In the genomic region with DNA sequence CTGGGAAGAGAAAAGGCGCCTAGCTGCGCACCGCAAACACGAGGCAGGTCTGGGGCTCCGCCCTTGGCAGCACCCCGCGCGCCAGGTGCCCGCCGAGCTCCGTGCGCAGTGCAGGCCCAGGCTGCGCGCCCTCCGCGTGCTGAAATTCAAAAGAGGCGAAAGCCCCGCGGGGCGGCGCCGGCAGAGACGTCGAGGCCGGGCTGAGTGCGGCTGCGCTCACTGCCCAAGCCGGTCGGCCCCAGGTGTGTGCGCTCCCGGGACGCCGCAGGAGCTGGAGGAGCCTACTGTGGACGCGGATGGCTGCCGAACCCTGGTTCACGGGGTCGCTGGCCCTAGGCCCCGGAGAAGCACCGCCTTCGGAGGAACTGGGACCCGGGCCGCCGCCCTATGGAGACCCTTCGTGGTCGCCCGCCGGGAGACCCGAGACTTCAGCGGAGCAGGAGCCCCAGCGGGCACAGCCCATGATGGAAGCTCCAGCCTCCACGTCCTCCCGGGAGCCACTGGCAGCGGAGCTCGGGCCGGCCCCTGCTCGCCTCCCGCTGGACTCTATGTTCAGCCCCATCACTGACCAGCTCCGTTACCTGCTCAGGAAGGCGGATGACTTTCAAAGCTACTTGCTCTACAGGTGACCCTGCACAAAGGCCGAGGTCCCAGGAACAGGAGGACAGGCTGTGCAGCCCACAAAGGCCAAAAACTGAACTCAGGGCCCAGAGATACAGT, we compare ENCODE assay signal across 10 mouse cellular contexts. TPM values are rescaled to one million over a fixed set of nuclear protein-coding genes. Genes with fewer than 3 reads are reported as not detected.
A peak's percentile ranks its signal among the peaks of the same experiment; 100 is the strongest.
DNase-seq lines count a peak whose midpoint lies in the region; ATAC-seq and TF ChIP-seq lines count a peak whose summit lies in the region.
"Had no signal": no experiment of that assay in that cellular context is flagged by ENCODE, and none has a peak within 500 bp of the region (broad histone marks: within the 10 kb centered on the region; RNA-seq: fewer than 3 reads in every experiment).

Gene 1700067K01Rik, plus strand, starts transcription at position 222 of the 720 bp plus-strand sequence.

- peak within 1 kb of the TSS; percentile 37 for H3K4me2 ChIP-seq in lung, embryonic 15.5 days
- peak within 1 kb of the TSS; percentile 47 for H3K4me2 ChIP-seq in limb, embryonic 12.5 days
- H3K4me2 ChIP-seq in stomach, embryonic 16.5 days (ENCODE audit: low read depth, low read length) = peak within 1 kb of the TSS; percentile 21; the same call in 1 of the 2 replicates

- 0 out of 2 replicates have a peak within 1 kb of the TSS, but pooled peaks have one; percentile 5 for H3K4me3 ChIP-seq in lung, embryonic 15.5 days
- H3K4me3 ChIP-seq in lung, adult 2 months (replicated peaks; ENCODE audit: extremely low read depth, low read depth, low read length) = no peak within 1 kb of the TSS
- peak within 1 kb of the TSS; percentile 15 for H3K4me3 ChIP-seq in limb, embryonic 12.5 days (replicated peaks)
- H3K4me3 ChIP-seq in stomach, embryonic 16.5 days (replicated peaks; ENCODE audit: low read length) = no peak within 1 kb of the TSS

- 44% methylated on average over 61 of the region's 61 CpGs for WGBS in lung, embryonic 15.5 days
- WGBS in lung, adult 2 months = 63% methylated on average over 58 of the region's 61 CpGs
- WGBS in limb, embryonic 12.5 days = 27% methylated on average over 59 of the region's 61 CpGs
- 41% methylated on average over 61 of the region's 61 CpGs for WGBS in stomach, embryonic 16.5 days

- TF ChIP-seq POLR2A in lung, adult 2 months (IDR thresholded peaks at IDR 0.05; ENCODE audit: borderline replicate concordance, extremely low read depth, low read depth, low read length) = no peak

- no peak for ATAC-seq in cerebellum, adult (ENCODE audit: insufficient number of reproducible peaks, low FRiP score, low TSS enrichment)
- ATAC-seq in lung, embryonic 15.5 days (ENCODE audit: borderline replicate concordance, extremely low read depth, low FRiP score, low TSS enrichment) = no peak
- ATAC-seq in limb, embryonic 12.5 days (ENCODE audit: insufficient number of reproducible peaks, insufficient read depth, low FRiP score, low TSS enrichment, low read depth) = no peak
- no peak for ATAC-seq in stomach, embryonic 16.5 days (ENCODE audit: insufficient read depth, low FRiP score)
- ATAC-seq in CD4-positive, CD25-positive, alpha-beta regulatory T cell, adult 4 months = no peak

- peaks cover 46% of the 10 kb centered on the region for H3K4me1 ChIP-seq in lung, embryonic 15.5 days
- H3K4me1 ChIP-seq in lung, adult 2 months (ENCODE audit: control insufficient read depth, insufficient read depth, low read length) = peaks cover 6% of the 10 kb centered on the region; the same call in 1 of the 2 replicates
- peaks cover 43% of the 10 kb centered on the region for H3K4me1 ChIP-seq in limb, embryonic 12.5 days (replicated peaks)
- peaks cover 28% of the 10 kb centered on the region for H3K4me1 ChIP-seq in stomach, embryonic 16.5 days (ENCODE audit: control insufficient read depth, insufficient read depth, low read length)

- no peak within 1 kb of the TSS for H3K9ac ChIP-seq in lung, embryonic 15.5 days
- H3K9ac ChIP-seq in limb, embryonic 12.5 days (replicated peaks) = peak within 1 kb of the TSS; percentile 53
- peak within 1 kb of the TSS; percentile 31; the same call in 1 of the 2 replicates for H3K9ac ChIP-seq in stomach, embryonic 16.5 days (ENCODE audit: low read length)

- no peaks in the 10 kb centered on the region for H3K9me3 ChIP-seq in lung, embryonic 15.5 days
- no peaks in the 10 kb centered on the region for H3K9me3 ChIP-seq in limb, embryonic 12.5 days
- H3K9me3 ChIP-seq in stomach, embryonic 16.5 days (replicated peaks; ENCODE audit: control insufficient read depth, low read length) = no peaks in the 10 kb centered on the region

- no peaks in the 10 kb centered on the region for H3K27me3 ChIP-seq in lung, embryonic 15.5 days
- peaks cover 21% of the 10 kb centered on the region for H3K27me3 ChIP-seq in limb, embryonic 12.5 days
- no peaks in the 10 kb centered on the region for H3K27me3 ChIP-seq in stomach, embryonic 16.5 days (ENCODE audit: control insufficient read depth, insufficient read depth, low read length)

- peaks cover 25% of the 10 kb centered on the region for H3K36me3 ChIP-seq in lung, embryonic 15.5 days
- H3K36me3 ChIP-seq in limb, embryonic 12.5 days = peaks cover 23% of the 10 kb centered on the region
- H3K36me3 ChIP-seq in stomach, embryonic 16.5 days (ENCODE audit: control insufficient read depth, insufficient read depth, low read length) = peaks cover 7% of the 10 kb centered on the region; the same call in 1 of the 2 replicates

- H3K27ac ChIP-seq in lung, embryonic 15.5 days = peak within 1 kb of the TSS; percentile 4; the same call in 1 of the 2 replicates
- no peak within 1 kb of the TSS for H3K27ac ChIP-seq in limb, embryonic 12.5 days
- H3K27ac ChIP-seq in stomach, embryonic 16.5 days (ENCODE audit: low read length) = no peak within 1 kb of the TSS
- H3K27ac ChIP-seq: macrophage had no signal

- peak; percentile 44 for DNase-seq in cerebellum, adult 9-11 months
- no peak for DNase-seq in lung, adult 2 months
- DNase-seq in thymus, adult 18-20 months = no peak
- DNase-seq: adrenal gland, adult 2 months had no signal

- no peak for TF ChIP-seq CTCF in lung, adult 2 months (IDR thresholded peaks at IDR 0.05; ENCODE audit: insufficient read depth, low read length)

RNA-seq across cellular contexts. Expression of gene 1700067K01Rik, which starts in this region (rescaled TPM):
- polyA plus RNA-seq in lung, embryonic 15.5 days (2015; fragmentation: Nextera tagmentation; extraction: Ambion mirVana) = 0.93 and 0.98 TPM in 2 replicates
- 0.35 and 0.36 TPM in 2 replicates for polyA plus RNA-seq in lung, adult 2 months (2012; rRNA removed)
- polyA plus RNA-seq in limb, embryonic 12.5 days (2016; fragmentation: Nextera tagmentation; extraction: Ambion mirVana) = 0.73 and 1.6 TPM in 2 replicates
- 0.58 and 0.71 TPM in 2 replicates for polyA plus RNA-seq in stomach, embryonic 16.5 days (2015; fragmentation: Nextera tagmentation; extraction: Ambion mirVana)
- polyA plus RNA-seq in CD4-positive, CD25-positive, alpha-beta regulatory T cell, adult 4 months (2017; shearing (Covaris generic)) = not detected
- polyA plus RNA-seq: macrophage had no signal

Comparison
In these comparisons a context has a peak if more than half of its experiments do, and no peak if none do; other contexts are left out.
1. H3K4me3 ChIP-seq: peak in lung, embryonic 15.5 days (single experiment) and limb, embryonic 12.5 days (single experiment); none in lung, adult 2 months (single experiment) and stomach, embryonic 16.5 days (single experiment).
2. Peak in every context shown above with its lines, with median percentiles within 50 percentile points of each other: H3K4me2 ChIP-seq.